Mouse (Mus musculus): ENCODE data around the gene Tmem185a. TPM values are rescaled to one million over a fixed set of nuclear protein-coding genes. Genes with fewer than 3 reads are reported as not detected.
"Not testable (repeated sequence)": the region's sequence is repeated elsewhere in the genome, so short reads cannot be mapped to it uniquely, and the experiment has no call there.

Gene Tmem185a
- polyA plus RNA-seq, 1 experiment from 2014 or later = 40.1 TPM

DNA sequence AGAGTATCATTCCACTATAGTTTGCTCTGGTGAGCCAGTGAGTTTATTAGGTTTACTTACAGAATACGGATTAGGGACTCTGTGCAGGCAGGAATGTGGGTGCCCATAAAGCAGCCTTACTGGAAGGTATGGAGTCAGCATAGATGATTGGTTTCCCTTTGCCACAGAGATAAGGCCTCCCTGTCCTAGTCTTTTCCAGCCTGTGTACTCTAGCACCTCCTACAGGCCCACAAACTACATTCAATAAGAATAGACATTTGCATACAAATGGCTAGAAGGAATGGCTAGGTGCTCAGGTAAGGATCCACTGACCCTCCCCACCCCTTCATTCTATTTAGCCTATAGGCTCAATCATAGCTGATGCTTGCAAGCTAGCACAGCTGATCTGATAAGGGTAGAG lies 24.6 kb downstream of the Tmem185a start:
- not testable (repeated sequence) for H3K4me2 ChIP-seq (ENCODE audit: low read depth, low read length); H3K4me3 ChIP-seq (ENCODE audit: low read length); H3K27me3 ChIP-seq (ENCODE audit: control insufficient read depth, insufficient read depth, low read depth, low read length); H3K36me3 ChIP-seq (ENCODE audit: control insufficient read depth, insufficient read depth, low read length); H3K9ac ChIP-seq (ENCODE audit: low read length); H3K27ac ChIP-seq (ENCODE audit: low read length); H3K4me1 ChIP-seq (replicated peaks; ENCODE audit: control insufficient read depth, insufficient read depth, low read length); H3K9me3 ChIP-seq (ENCODE audit: control insufficient read depth, low read length); ATAC-seq (ENCODE audit: low read depth)
- no CpG with 5 or more reads among the region's 1 CpGs for WGBS

DNA sequence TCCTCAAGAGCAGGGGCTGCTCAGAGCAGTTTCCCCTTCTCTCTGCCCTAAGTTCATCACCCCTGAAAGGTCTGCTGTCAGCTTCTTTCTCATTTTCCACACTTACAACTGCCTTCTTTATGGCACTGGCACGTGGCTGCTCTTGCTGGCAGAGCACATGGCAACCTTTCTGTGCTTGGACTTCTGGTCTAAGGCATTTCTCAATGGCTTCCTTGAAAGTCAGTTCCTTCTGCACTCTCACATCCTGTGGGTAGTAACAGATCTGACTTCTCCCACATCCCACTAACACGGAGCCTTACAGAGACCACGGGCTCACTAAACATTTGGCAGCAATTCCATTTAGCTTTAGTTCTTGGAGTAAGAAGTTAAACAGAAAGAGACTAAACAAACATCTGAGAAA lies 51.5 kb downstream of the Tmem185a start:
- not testable (repeated sequence) for H3K27me3 ChIP-seq (ENCODE audit: control insufficient read depth, insufficient read depth, low read depth, low read length); ATAC-seq (ENCODE audit: low read depth); H3K9ac ChIP-seq (ENCODE audit: low read length); H3K9me3 ChIP-seq (ENCODE audit: control insufficient read depth, low read length); H3K4me3 ChIP-seq (ENCODE audit: low read length); H3K36me3 ChIP-seq (ENCODE audit: control insufficient read depth, insufficient read depth, low read length); H3K4me1 ChIP-seq (replicated peaks; ENCODE audit: control insufficient read depth, insufficient read depth, low read length); H3K4me2 ChIP-seq (ENCODE audit: low read depth, low read length); H3K27ac ChIP-seq (ENCODE audit: low read length)
- WGBS = 46% methylated on average over 3 of the region's 3 CpGs

Other genes starting within 250 kb of the Tmem185a start
- 2.6 and 2.7 TPM in 2 replicates for gene Ids, start 112.1 kb downstream of the Tmem185a start, polyA plus RNA-seq (2015; fragmentation: Nextera tagmentation; extraction: Ambion mirVana)
- gene 1110012L19Rik, start 91.3 kb downstream of the Tmem185a start, polyA plus RNA-seq (2015; fragmentation: Nextera tagmentation; extraction: Ambion mirVana) = 30.8 and 34.6 TPM in 2 replicates

Data from lung, embryonic 16.5 days (tissue).